Mouse (Mus musculus) gastrocnemius, adult 2 months (tissue): ENCODE measurements around the gene Rps10. TPM values are rescaled to one million over a fixed set of nuclear protein-coding genes. Genes with fewer than 3 reads are reported as not detected.

Source experiments
- DNase-seq: peaks from one replicate; pipeline ENCODE4 v3.0.0; 2022
- H3K27ac ChIP-seq: fragments of 200-600 bp; 2 replicates; pipeline ENCODE4 v1.8.1; 2022; ENCODE audit warnings: mild to moderate bottlenecking
- H3K4me3 ChIP-seq: fragments of 200-600 bp; 2 replicates; pipeline ENCODE4 v1.8.1; 2022; ENCODE audit warnings: mild to moderate bottlenecking, moderate library complexity
- CTCF ChIP-seq: fragments of 200-600 bp; IDR thresholded peaks from 2 replicates; pipeline ENCODE4 v1.8.1; 2022; ENCODE audit warnings: antibody characterized with exemption, mild to moderate bottlenecking, moderate library complexity
- intact Hi-C: fragments of 180-260 bp; cut with DNase I; formaldehyde crosslinking; loops from one replicate; pipeline ENCODE4 v1.15.1; 2025
- total RNA-seq, 2 experiments: library from RNA; stranded (reverse); gene quantifications; 2 replicates each; pipeline ENCODE4 v1.2.3; 2021

Rps10 gene
- total RNA-seq, 2 experiments from 2014 or later, result 342 to 407 TPM

DNA sequence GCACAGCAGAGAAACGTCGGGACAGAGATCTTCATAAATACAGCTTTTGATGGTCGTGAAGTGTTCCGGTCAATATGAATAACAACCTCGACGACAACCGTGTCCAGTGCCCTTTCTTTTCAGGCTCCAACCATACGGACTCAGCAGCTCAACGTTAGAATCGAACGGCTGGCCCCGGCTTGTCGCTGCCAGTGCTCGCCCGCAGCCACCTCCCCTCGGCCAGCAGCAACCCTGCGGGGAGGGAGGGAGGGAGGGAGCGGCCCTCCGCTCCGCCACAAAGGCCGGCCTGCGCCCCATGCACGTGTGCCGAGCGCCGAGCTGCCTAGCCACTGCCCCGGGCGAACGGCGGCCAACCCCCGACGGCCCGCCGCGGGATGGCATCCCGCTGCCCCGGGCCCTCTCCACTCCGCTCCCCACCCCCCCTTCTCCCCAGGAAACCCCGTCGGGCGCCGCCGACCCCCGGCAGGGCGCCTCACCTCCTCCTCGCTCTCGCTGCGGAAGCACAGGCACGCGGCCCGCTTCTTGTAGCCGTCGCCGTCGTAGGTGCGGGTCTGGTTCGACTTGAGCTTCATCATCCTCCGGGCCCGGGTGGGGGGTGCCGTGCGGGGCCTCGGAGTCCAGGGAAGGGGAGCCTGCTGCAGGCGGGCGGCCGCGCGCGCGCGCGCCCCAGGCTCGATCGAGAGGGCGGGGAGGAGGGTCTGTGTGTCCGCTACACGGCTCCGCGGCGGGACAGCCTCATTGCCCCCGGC, 13.7 kb downstream of the Rps10 start:
- TF ChIP-seq CTCF, result no peak
- intact Hi-C loops, result loop anchor here (2.0 to 10.0 kb wide), 3 partner anchors 20 to 418 kb away; partner anchors contain the start of gene Lemd2

DNA sequence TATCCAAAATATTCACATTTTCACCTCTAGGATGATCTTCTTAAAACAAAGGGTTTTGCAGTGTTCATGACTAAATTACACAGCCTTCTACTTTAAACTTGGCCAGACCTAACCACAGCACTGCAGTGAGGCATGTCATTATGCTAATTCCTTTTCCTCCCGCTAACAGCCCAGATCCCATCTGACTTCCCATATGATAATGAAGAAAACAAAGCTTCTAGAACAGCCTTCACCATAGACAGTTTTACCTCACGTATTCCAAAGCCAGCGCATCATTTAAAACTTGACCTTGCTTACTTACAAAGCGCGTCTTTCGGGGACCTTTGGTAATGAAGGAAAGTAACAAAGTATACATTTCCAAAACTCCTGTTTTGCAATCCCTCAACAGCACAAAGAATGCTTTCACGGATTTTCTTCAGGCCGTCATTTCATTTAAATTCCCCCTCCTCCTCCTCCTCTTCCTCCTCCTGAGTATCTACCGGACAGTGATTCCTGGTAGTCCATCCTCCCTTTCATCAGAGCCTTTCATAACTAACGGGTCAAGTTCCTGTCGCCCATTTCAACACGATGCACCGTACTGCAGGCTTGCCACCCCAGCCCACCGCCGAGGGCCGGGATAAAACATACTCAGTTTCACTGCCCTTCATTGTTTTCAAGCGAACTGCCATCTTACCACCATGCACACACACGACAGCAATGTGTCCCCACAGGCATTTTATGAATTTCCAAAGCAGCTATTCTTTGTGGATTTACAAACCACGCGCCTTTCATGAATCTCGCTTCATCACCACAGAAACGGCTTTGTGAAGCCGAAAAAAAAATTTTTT, 14.6 kb downstream of the Rps10 start:
- intact Hi-C loops, result loop anchor here (2.0 to 10.0 kb wide), 3 partner anchors 19 to 417 kb away; partner anchors contain the start of gene Lemd2
- peak; percentile 51 for DNase-seq
- peak overlapping the region; percentile 96 for H3K4me3 ChIP-seq
- H3K27ac ChIP-seq, result peak overlapping the region; percentile 99
- TF ChIP-seq CTCF, result no peak

More for the DNA sequence above, 13.7 kb downstream of the Rps10 start:
- Histone ChIP-seq H3K27ac (peak overlapping the region; percentile 99), H3K4me3 (peak overlapping the region; percentile 96)
- peak; percentile 69 for DNase-seq

DNA sequence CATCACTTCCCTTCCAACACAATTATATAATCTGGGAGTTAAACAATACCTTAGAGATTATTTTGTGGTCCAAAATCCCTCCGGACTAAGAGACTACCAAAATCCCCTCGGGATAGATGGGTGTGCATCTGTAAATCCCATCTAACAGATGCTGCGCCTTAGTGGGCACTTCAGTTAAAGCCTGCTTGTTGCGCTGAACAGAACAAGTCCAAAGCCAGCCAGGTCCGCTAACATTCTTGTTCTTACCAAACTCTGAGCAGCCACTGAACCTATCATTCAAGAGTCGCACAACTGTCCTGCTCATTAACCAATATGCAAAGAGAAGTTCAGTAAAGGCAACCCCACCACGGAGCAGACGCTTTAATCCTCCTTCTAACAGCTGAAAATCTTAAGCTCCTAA, 15.3 kb downstream of the Rps10 start:
- H3K4me3 ChIP-seq, result peak overlapping the region; percentile 96
- intact Hi-C loops, result loop anchor here (5.0 to 10.0 kb wide), 2 partner anchors 34 to 416 kb away; partner anchors contain the start of gene Lemd2
- H3K27ac ChIP-seq, result peak overlapping the region; percentile 99
- no peak for TF ChIP-seq CTCF
- DNase-seq, result no peak

DNA sequence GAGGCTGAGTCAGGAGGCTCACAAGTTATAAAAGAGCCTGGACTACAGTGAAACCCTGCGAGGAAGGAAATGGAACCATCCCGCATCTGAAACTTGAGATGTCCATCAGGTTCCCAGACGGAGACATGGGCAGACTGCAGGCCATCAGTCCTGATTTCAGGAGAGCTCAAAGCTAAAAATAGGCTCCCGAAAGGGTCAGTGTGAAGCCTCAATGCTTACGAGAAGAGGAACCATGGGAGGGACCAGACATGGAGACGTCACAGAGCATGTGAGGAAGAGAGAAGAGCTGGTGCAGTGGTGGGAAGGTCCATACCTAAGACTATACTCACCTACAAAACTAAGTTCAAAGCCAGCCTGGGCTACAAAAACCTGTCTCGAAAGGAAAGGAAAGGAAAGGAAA, 21.1 kb downstream of the Rps10 start:
- Histone ChIP-seq H3K4me3 (no peak overlapping the region), H3K27ac (peak overlapping the region; percentile 86)
- intact Hi-C loops, result no loop called here
- peak; percentile 59 for DNase-seq
- TF ChIP-seq CTCF, result no peak

DNA sequence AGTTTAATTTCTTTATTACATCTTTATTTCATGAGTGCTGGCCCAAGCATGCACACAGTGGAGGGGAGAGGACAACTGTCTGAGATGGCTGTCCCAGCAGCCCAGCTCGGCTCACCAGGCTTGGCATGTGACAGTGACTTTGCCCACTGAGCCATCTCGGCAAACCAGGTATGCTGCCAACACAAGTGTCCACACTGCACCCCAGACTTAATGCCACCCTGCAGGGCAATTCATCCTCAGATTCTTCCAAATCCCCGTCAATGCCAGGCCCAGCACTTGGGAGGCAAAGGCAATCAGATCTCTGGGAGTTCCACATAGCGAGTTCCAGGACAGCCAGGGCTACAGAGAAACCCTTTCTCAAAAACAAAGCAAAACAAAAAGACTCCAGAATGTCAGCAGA, 23.5 kb downstream of the Rps10 start:
- intact Hi-C loops, result no loop called here
- Histone ChIP-seq H3K4me3 (no peak overlapping the region), H3K27ac (peak overlapping the region; percentile 86)
- DNase-seq, result peak; percentile 45
- TF ChIP-seq CTCF, result no peak

DNA sequence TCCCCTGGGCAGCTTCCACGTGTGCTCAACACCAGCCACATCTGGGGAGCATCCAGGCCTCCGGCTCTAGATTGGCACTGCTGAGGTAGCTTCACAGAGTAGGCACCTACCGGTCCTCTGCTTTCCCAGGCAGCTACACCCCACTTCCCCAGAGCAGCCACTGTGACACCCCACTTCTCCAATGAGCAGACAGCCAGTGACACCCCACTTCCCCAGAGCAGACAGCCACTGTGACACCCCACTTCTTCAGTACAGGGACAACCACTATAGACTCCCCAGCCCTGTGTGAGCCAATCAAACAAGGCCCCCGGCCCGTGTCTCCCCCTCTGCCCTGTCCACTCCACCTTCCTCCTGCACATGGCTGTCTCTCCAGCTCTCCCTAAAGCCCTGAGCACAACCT, 24.5 kb downstream of the Rps10 start:
- Histone ChIP-seq H3K4me3 (no peak overlapping the region), H3K27ac (peak overlapping the region; percentile 86)
- no peak for DNase-seq
- TF ChIP-seq CTCF, result no peak
- intact Hi-C loops, result no loop called here

DNA sequence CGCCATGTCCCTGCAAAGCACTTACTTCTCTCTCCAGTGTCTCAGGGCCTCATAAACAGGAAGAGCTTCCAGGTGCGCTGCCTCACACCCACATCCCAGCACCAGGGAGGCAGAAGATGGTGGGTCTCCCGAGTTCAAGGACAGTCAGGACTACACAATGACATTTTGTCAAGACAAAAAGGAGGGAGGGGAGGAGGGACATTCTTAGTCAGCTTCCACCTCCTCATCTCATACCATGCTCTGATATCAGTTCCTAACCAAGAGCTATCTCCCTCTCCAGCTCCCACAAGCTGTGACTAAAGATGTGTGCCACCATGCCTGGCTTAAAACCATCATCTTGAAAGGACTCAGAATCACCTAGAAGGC, 25.0 kb downstream of the Rps10 start:
- Histone ChIP-seq H3K4me3 (no peak overlapping the region), H3K27ac (peak overlapping the region; percentile 86)
- no peak for TF ChIP-seq CTCF
- intact Hi-C loops, result no loop called here
- no peak for DNase-seq

DNA sequence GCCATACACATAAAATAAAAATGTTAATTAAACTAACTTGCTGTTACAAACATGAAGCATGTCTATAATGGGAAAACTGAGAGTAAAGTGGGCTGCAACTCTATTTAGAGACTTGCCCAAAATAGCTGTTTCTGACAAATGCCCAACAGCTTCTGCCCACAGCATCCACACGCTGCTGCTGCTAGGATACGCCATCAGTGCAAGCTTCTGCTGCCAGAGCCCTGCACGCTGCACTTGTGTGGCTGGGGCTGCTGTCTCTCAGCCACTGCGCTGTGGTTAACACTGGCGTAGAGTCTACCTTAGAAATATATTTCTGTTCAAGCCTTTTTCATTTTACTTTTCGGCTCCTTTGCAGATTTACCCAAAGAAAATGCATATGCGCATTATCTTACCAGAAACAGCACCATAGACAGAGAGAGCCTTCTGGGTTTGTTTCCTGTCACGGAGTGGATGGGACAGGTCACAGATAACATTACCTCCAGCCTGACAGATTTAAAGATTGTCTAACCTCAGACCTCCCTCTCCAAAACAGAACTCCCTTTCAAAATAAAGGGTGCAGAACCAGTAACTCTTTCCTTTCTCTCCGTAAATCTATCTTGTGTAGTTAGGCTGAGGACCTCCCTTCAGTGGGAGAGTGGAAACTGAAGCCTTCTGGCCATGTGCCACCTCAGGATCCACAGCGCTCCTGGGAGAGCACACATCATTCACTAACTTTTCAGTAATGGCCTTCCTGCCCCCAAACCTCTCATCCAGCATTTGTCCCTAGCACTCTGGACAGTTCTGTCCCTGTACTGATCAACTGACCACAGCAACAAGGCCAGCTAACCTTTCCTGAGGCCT, 25.6 kb downstream of the Rps10 start:
- peak; percentile 49 for DNase-seq
- H3K4me3 ChIP-seq, result no peak overlapping the region
- H3K27ac ChIP-seq, result peak overlapping the region; percentile 86
- intact Hi-C loops, result no loop called here
- no peak for TF ChIP-seq CTCF

DNA sequence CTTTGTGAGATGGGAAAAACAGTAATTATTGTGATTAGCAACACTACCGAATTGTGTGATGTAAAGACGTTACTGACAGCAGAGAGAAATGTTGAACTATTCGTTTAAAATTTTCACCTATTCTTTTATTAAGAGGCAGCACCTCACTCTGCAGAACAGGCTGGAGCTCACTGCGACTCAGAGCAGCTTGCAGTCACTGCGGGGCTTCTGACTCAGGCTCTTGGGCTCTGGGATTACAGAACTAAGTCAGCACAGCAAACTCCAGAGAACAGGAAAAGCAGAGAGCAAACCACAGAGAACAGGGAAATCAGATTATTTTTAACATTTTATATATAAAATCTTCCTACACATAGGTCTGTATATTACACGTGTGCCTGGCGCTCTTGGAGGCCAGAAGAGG, 26.9 kb downstream of the Rps10 start:
- intact Hi-C loops, result no loop called here
- Histone ChIP-seq H3K4me3 (no peak overlapping the region), H3K27ac (no peak overlapping the region)
- DNase-seq, result no peak
- TF ChIP-seq CTCF, result no peak

DNA sequence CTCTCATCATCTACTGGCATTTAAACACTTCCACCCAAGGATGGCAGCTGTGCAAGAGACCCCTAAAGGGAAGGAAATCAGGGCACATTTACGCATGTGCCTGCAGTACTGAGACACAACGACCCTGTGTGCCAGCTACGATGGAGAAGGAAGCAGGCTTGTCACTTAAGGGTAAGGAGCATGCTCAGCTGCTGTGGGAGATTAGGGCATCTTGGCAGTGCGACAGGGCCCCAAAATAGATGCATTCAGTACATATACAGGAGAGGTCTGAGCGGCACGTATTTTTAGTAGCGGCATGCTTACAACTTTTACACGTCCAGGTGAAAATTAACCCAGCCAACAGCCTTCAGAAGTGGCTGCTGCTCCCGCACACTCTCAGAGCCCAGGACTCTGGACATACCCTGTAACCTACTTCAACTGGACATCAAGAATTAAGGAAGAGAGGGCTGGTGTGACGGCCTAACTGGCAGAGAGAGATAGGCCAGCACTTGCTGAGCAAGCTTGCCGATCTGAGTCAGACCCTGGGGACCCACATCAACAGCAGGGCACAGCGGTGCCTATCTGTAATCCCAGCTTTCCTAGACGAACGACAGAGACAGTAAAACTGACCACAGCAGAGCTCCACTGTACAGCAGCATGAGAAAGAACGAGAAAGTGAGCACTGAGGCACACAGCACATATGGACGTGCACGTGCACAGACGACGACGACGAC, 32.8 kb downstream of the Rps10 start:
- intact Hi-C loops, result loop anchor here (2.0 kb wide), 1 partner anchor 19 kb away; the partner anchor contains the start of gene Nudt3
- Histone ChIP-seq H3K27ac (peak overlapping the region; percentile 92), H3K4me3 (peak overlapping the region; percentile 42)
- TF ChIP-seq CTCF, result no peak
- DNase-seq, result peak; percentile 90

DNA sequence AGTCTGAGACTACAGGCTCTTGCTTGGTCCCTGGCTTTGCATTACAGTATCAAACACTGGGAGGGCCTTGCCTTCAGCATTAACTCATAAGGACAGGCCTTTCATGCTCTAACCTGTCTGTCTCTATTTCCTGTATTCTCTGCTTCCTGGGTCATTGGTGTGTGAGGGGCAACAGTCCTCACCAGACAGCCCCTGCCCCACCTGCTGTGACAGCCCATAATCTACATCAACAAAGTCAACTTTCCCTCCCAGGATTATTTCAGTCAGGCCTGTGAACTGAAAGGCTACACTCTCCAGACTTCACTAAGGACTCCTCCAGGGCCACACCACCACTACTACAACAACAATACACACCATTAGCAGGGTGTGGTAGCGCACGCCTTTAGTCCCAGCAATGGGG, 33.4 kb downstream of the Rps10 start:
- DNase-seq, result no peak
- peak overlapping the region; percentile 92 for H3K27ac ChIP-seq
- TF ChIP-seq CTCF, result no peak
- intact Hi-C loops, result loop anchor here (2.0 kb wide), 1 partner anchor 20 kb away; the partner anchor contains the start of gene Nudt3
- H3K4me3 ChIP-seq, result peak overlapping the region; percentile 42

DNA sequence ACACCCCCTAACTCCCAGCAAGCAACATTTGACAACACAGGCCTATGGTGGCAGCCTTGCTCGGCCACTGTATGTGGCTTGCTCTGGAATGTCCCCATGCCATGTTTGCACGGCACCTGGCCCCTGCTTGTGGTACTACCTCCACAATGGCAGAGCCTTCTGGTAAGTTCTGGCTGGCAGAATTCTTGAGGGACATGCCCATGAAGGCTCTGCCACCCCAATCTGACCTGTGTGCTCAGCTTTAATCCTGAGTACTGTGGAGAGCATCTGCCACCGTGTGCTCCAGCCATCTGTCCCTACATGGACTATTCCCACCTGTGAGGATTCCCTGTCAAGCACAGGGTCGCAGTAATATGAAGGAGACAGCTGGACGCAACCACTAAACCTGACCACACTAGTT, 35.6 kb downstream of the Rps10 start:
- DNase-seq, result no peak
- peak overlapping the region; percentile 92; the same call in 1 of the 2 replicates for H3K27ac ChIP-seq
- intact Hi-C loops, result no loop called here
- no peak overlapping the region for H3K4me3 ChIP-seq
- no peak for TF ChIP-seq CTCF
